Mouse (Mus musculus): ENCODE measurements at regions not wholly inside any gene's neighbourhood (a gene's known extent, or its start where the extent isn't known, plus 50 kb on each side); places are given as distances from the start of the nearest gene placed in this dataset.
A peak's percentile ranks its signal among the peaks of the same experiment; 100 is the strongest.

DNA sequence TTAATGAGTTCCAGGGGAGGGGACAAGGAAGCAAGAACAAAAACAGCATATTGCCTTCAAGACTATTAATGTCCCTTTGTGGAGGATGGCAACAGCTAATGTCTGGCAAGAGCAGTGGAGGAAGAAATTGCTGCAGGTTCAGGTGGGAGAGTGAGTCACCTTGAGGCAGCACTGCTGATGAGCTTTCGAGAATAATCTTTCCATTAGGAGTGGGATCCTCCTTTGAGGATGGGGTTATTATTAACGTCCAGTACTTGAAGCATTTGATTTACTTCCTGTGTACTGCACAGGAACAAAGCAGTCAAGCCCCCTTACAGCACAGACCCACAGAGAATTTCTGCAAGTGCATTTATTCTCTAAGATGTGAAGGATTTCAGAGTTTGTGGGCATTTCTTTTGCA is 671.2 kb upstream of the Stxbp6 start:
- Histone ChIP-seq H3K36me3 (no peaks in the 10 kb centered on the region), H3K27me3 (ENCODE audit: low read depth, poor library complexity, severe bottlenecking) (no peaks in the 10 kb centered on the region), H3K9me3 (replicated peaks) (no peaks in the 10 kb centered on the region), H3K4me3 (no peak overlapping the region), H3K4me1 (no peaks in the 10 kb centered on the region), H3K27ac (no peak overlapping the region)
- WGBS: 75% methylated on average over 2 of the region's 2 CpGs
- no peak for DNase-seq (ENCODE audit: low spot score)

DNA sequence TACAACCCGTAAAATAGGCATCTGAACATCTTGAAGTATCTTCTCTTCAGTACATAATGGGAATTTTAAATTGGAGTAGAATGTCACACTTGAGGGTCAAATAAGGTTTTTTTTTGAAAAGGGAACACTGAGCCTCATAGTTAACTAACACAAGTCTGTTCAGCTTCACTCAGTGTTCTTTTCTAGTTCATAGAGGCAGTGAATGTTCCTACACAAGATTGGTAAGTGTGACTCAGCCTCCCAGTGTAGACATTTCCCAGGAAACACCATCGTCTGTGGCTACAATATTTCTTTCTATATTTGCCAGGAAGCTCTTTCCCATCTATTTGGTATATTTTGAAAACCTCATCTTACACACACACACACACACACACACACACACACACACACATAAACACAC is 670.1 kb upstream of the Stxbp6 start:
- Histone ChIP-seq H3K9me3 (replicated peaks) (no peaks in the 10 kb centered on the region), H3K36me3 (no peaks in the 10 kb centered on the region), H3K4me1 (no peaks in the 10 kb centered on the region), H3K27me3 (ENCODE audit: low read depth, poor library complexity, severe bottlenecking) (no peaks in the 10 kb centered on the region), H3K4me3 (no peak overlapping the region), H3K27ac (no peak overlapping the region)
- 79% methylated on average over 2 of the region's 2 CpGs for WGBS
- no peak for DNase-seq (ENCODE audit: low spot score)

DNA sequence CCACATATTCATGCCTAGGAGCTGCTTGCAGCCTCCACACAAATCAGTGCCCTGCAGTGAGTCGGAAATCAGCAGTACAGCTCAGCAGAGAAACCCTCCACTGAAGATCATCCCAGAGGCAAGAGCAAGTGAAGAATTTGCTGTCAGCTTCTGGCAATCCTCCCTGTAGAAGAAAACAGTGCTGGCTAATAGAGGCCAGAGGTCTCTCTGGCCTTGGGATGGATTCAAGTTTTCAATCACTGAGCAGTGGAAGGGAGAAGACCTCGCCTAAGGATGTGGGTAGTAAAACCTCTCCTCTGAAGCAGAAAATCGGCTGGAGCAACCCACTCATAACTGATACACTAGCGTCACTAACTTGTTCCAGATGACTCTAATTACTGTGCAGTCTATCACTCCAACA is 659.2 kb upstream of the Stxbp6 start:
- Histone ChIP-seq H3K9me3 (replicated peaks) (no peaks in the 10 kb centered on the region), H3K4me1 (peaks cover 4% of the 10 kb centered on the region), H3K27me3 (ENCODE audit: low read depth, poor library complexity, severe bottlenecking) (no peaks in the 10 kb centered on the region), H3K4me3 (no peak overlapping the region), H3K36me3 (no peaks in the 10 kb centered on the region), H3K27ac (no peak overlapping the region)
- 32% methylated on average over 4 of the region's 4 CpGs for WGBS
- DNase-seq (ENCODE audit: low spot score): peak; percentile 29

DNA sequence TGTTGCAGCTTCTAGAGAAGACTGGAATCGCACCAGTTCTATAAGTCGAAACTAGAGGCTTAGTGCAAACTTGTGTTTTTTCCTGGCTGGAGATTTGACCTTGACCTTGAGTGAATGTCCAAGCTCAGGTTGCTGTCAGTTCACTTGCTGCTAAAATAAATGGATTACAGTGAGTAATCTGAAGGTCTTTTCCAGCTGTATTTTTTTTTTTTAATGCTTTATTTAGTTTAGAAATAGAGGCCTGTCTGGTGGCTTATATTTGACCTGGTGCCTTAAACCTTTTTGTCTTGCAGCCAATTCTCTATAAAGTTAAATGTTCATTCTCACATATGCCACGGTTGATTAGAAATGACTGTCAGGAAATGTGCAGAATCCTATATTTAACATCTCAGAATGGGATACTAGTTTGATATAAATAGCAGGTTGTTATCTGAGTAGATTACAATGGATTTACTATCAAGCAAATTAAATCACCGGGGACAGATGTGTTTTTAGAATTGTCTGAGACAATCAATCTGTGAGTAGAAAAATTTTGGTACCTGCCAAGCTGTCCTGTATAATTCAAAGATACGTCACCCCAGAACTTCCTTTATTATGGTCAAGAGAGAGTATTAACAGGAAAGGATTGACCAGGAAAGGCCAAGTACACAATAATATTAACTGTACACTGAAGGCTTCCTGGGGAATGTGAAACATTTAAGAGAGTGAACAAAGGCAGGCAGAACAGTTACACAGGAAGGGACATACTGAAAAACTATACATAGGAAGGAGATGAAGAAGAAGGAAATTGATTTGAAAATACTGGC is 650.3 kb upstream of the Stxbp6 start:
- Histone ChIP-seq H3K27ac (no peak overlapping the region), H3K9me3 (replicated peaks) (no peaks in the 10 kb centered on the region), H3K4me1 (no peaks in the 10 kb centered on the region), H3K27me3 (ENCODE audit: low read depth, poor library complexity, severe bottlenecking) (no peaks in the 10 kb centered on the region), H3K36me3 (no peaks in the 10 kb centered on the region), H3K4me3 (no peak overlapping the region)
- no peak for DNase-seq (ENCODE audit: low spot score)
- WGBS: 88% methylated on average over 5 of the region's 5 CpGs

DNA sequence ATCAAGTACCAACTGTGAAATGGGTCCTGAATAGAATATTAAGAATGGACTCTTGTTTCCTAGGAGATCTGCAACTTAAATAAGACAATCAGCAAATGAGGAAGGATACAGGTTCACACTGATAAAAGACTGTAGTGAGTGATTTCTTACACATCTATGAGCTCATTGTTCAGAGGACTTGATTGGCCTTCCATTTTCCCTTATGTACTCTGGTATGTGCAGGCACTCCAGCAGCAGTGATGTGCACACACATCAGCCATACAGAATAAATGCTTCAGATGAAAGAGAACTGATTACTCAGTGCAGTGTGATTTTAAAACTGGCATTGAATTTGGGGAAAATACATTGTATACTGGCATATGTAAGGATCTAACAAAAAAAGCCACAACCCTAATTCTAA is 636.8 kb upstream of the Stxbp6 start:
- Histone ChIP-seq H3K4me3 (no peak overlapping the region), H3K36me3 (no peaks in the 10 kb centered on the region), H3K27ac (no peak overlapping the region), H3K27me3 (ENCODE audit: low read depth, poor library complexity, severe bottlenecking) (no peaks in the 10 kb centered on the region), H3K4me1 (no peaks in the 10 kb centered on the region), H3K9me3 (replicated peaks) (no peaks in the 10 kb centered on the region)
- DNase-seq (ENCODE audit: low spot score): no peak

DNA sequence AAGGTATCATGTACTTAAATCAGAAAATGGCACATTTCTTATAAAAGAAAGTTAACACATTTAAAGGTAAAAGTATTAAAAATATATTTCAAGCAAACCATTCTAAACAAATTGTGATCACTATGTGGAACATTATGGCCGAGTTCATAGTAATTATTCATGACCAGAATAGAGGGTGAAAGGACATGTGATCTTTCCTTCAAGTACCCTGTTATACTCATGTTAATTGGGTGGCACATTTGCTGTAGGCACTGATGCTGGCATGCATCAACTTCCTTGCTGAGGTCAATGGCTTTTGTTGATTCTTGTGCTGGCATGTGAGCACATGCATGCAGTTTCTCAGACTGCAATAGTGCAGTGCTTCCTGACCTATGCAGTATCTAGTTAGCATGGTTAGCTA is 636.3 kb upstream of the Stxbp6 start:
- no peaks in the 10 kb centered on the region for H3K36me3 ChIP-seq
- no peaks in the 10 kb centered on the region for H3K4me1 ChIP-seq
- no peak overlapping the region for H3K27ac ChIP-seq
- H3K27me3 ChIP-seq (ENCODE audit: low read depth, poor library complexity, severe bottlenecking): no peaks in the 10 kb centered on the region
- H3K4me3 ChIP-seq: no peak overlapping the region
- no peak for DNase-seq (ENCODE audit: low spot score)
- WGBS: 85% methylated on average over 1 of the region's 1 CpGs
- no peaks in the 10 kb centered on the region for H3K9me3 ChIP-seq (replicated peaks)

DNA sequence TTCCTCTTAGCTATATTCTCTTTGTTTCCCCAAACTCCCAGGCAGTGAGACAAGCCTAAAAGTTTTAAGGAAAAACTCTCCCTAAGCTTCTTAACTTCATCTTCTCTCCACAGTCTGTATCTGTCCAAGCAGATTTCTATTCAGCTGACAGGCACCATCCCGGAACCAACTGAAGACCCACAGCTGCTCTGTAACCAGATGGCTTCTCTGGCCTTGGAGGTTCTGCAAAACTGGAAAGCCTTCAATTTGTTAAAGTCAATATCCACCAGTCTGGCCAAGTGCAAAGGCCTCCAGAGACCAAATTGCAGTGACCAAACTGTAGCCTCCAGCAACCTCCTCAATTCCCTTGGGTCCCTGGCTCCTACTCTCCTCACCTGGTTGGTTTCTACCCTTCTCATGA is 614.8 kb upstream of the Stxbp6 start:
- no peak overlapping the region for H3K4me3 ChIP-seq
- H3K4me1 ChIP-seq: no peaks in the 10 kb centered on the region
- no peak overlapping the region for H3K27ac ChIP-seq
- H3K9me3 ChIP-seq (replicated peaks): no peaks in the 10 kb centered on the region
- H3K36me3 ChIP-seq: no peaks in the 10 kb centered on the region
- H3K27me3 ChIP-seq (ENCODE audit: low read depth, poor library complexity, severe bottlenecking): no peaks in the 10 kb centered on the region
- WGBS: 79% methylated on average over 1 of the region's 1 CpGs
- DNase-seq (ENCODE audit: low spot score): no peak

DNA sequence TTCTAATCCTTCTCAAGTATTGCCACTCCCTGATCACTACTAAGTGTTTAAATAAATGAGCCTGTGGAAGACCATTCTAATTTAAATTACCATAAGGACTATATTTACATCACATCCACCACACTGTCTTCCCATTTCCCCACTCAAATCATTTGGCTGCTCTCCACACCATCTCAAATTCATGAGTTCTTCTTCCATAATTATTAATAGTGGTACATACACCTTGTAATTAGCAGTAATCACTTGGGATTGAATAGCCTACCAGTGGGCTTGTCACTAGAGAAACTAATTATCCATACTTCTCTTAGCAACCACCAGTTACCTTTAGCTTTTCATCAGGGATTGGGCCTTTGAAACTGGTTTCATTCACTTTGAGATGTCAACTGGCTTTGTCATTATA is 612.3 kb upstream of the Stxbp6 start:
- Histone ChIP-seq H3K4me1 (no peaks in the 10 kb centered on the region), H3K36me3 (no peaks in the 10 kb centered on the region), H3K27ac (no peak overlapping the region), H3K27me3 (ENCODE audit: low read depth, poor library complexity, severe bottlenecking) (no peaks in the 10 kb centered on the region), H3K4me3 (no peak overlapping the region), H3K9me3 (replicated peaks) (no peaks in the 10 kb centered on the region)
- no peak for DNase-seq (ENCODE audit: low spot score)

DNA sequence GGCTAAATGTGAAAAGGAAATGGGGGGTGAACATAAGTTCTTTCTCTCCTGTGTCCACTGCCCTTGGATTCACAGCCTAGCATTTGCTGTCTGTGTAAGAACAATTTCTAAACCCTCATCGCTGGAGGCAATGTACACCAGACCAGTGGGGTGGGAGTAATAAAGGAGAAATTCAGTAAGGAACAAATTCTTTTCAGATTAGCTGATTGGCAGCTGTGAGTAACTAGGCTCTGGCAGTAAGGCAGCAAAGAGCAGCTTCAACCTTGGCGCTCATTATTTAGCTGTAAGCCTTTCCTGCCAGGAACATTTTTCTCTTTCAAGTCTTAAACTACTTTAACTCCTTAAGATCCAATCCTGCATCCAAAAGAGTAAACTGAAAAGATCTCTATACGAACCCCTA is 597.9 kb upstream of the Stxbp6 start:
- Histone ChIP-seq H3K4me3 (no peak overlapping the region), H3K9me3 (replicated peaks) (no peaks in the 10 kb centered on the region), H3K4me1 (peaks cover 37% of the 10 kb centered on the region), H3K36me3 (no peaks in the 10 kb centered on the region), H3K27ac (0 out of 2 replicates have a peak overlapping the region, but pooled peaks have one; percentile 42), H3K27me3 (ENCODE audit: low read depth, poor library complexity, severe bottlenecking) (no peaks in the 10 kb centered on the region)
- DNase-seq (ENCODE audit: low spot score): no peak
- WGBS: 40% methylated on average over 3 of the region's 3 CpGs

DNA sequence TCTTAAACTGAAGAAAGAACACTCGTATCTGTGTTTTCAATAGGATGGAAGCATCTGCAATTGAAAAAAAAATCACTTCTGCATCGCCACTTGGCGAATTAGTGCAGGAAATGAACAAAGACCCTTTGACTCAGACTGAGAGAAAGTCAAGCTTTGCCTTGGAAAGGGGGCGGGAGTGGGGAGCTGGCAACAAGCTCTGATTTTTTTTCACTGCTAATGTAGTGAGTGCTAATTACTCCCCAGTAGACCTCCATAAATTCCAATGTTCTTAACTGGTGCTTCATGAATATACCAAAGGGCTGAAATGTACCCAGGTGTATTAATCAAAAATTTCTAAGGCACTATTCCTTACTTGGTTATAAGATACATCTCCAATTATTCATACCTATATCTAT is 597.0 kb upstream of the Stxbp6 start:
- WGBS: 70% methylated on average over 4 of the region's 4 CpGs
- Histone ChIP-seq H3K9me3 (replicated peaks) (no peaks in the 10 kb centered on the region), H3K27me3 (ENCODE audit: low read depth, poor library complexity, severe bottlenecking) (no peaks in the 10 kb centered on the region), H3K4me1 (peaks cover 37% of the 10 kb centered on the region), H3K36me3 (no peaks in the 10 kb centered on the region), H3K27ac (peak overlapping the region; percentile 38), H3K4me3 (no peak overlapping the region)
- no peak for DNase-seq (ENCODE audit: low spot score)

DNA sequence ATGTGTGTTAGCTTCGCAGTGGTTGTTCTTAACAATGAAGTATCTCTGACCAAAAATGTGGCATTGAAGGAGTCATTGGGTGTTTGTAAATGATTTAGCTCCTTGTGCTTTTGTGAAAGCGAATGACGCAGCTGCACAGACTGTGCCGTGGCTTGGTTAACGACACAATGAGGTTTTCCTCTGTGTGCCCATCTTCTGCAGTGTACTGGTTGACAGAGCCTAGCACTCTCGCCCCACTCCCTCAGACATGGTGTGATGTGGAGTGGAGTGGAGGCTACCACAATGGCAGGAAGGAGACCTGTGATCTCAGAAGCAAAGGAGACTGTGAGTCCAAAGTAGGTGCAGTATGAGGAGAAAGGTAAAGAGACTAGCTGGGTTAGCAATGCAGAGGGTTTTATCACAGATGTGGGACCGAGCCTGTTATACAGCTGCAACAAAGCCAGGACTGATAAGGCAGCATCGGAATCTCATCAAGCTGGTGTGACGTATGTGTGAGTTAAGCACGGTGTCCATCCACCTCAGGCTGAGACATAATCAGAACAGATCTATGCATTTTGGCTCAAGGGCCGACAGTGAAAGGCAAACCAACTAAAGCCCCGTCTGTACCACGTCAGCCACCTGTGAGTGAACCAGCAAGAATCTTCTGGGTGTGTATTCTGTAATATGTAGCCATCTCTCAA is 596.5 kb upstream of the Stxbp6 start:
- Histone ChIP-seq H3K9me3 (replicated peaks) (no peaks in the 10 kb centered on the region), H3K27ac (peak overlapping the region; percentile 38), H3K4me1 (peaks cover 37% of the 10 kb centered on the region), H3K4me3 (no peak overlapping the region), H3K36me3 (no peaks in the 10 kb centered on the region), H3K27me3 (ENCODE audit: low read depth, poor library complexity, severe bottlenecking) (no peaks in the 10 kb centered on the region)
- 82% methylated on average over 13 of the region's 13 CpGs for whole genome bisulfite sequencing
- no peak for DNase-seq (ENCODE audit: low spot score)

DNA sequence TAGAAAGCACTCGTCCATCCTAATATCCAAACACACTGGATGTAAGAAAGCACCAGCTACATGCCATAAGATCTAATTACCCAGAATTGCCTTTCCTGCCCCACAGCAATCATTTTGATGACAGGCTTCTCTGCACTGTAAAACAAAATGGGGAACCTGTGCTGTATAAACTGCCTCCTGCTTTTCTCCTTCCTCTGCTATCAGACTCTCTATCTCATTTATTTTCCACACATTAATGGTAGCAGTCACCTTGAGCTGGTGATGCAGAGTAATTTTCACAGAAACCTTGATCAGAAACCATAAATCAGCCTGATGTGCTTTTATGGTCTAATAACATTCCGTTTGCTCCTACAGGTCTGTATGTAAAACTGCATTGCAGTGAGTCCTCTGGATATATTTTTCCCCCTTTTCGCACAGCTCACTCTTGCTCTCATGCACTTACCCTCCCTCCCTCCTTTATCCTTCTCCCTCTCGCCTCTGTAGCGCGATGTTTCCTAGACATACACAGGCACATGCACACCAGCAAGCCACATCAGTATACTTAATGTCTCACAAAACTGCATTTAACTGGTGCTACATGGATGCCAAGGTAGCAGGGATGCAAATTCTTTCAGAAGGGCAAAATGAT is 595.9 kb upstream of the Stxbp6 start:
- Histone ChIP-seq H3K9me3 (replicated peaks) (no peaks in the 10 kb centered on the region), H3K27ac (peak overlapping the region; percentile 38), H3K4me3 (no peak overlapping the region), H3K36me3 (no peaks in the 10 kb centered on the region), H3K27me3 (ENCODE audit: low read depth, poor library complexity, severe bottlenecking) (no peaks in the 10 kb centered on the region), H3K4me1 (peaks cover 37% of the 10 kb centered on the region)
- DNase-seq (ENCODE audit: low spot score): no peak
- WGBS: 73% methylated on average over 6 of the region's 6 CpGs

DNA sequence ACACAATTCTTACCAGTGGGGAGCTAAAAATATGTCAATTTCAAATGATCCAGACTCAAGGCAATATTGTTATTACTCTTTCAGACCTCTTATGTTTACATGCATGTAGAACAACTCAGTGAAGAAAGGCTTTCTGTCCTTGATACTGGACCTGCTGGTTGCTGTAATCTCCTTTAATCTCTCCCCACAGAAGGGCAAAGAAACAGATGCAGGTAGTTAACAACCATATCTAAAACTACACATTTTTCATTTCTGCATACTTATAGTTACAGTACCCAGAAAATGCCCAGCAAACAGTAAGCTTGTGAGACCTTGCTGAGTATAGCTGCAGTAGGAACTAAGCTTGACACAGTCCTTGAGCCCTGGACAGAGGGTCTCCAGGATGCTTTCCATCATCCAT is 585.1 kb upstream of the Stxbp6 start:
- Histone ChIP-seq H3K4me1 (no peaks in the 10 kb centered on the region), H3K27me3 (ENCODE audit: low read depth, poor library complexity, severe bottlenecking) (no peaks in the 10 kb centered on the region), H3K4me3 (no peak overlapping the region), H3K9me3 (replicated peaks) (no peaks in the 10 kb centered on the region), H3K27ac (no peak overlapping the region), H3K36me3 (no peaks in the 10 kb centered on the region)
- DNase-seq (ENCODE audit: low spot score): no peak

Data from limb, embryonic 10.5 days (tissue).